Mouse (Mus musculus) spleen, postnatal 4 days (tissue): ENCODE data around the gene Sept9.

Source experiments
- DNase-seq, 2 experiments: peaks; one replicate each; pipeline ENCODE4 v3.0.0; 2022; ENCODE audit warnings: low spot score in 2 of 2

The Sept9 gene

GRCm38 (mm10) chr11:117245041-117245725, 45.7 kb downstream of the Sept9 start:
- DNase-seq: no peak

- no peak for DNase-seq
Observed at GRCm38 (mm10) chr11:117245846-117246245, 46.4 kb downstream of the Sept9 start.

GRCm38 (mm10) chr11:117246286-117246685, 46.8 kb downstream of the Sept9 start:
- no peak for DNase-seq

GRCm38 (mm10) chr11:117246981-117247431, 47.5 kb downstream of the Sept9 start:
- DNase-seq: no peak

GRCm38 (mm10) chr11:117247541-117247940, 48.1 kb downstream of the Sept9 start:
- DNase-seq: no peak

GRCm38 (mm10) chr11:117248734-117249248, 49.3 kb downstream of the Sept9 start:
- no peak for DNase-seq

- no peak for DNase-seq
Observed at GRCm38 (mm10) chr11:117249282-117249984, 50.0 kb downstream of the Sept9 start.

GRCm38 (mm10) chr11:117249985-117250928, 50.8 kb downstream of the Sept9 start:
- no peak for DNase-seq

GRCm38 (mm10) chr11:117251755-117252154, 52.3 kb downstream of the Sept9 start:
- no peak for DNase-seq

- no peak for DNase-seq
Observed at GRCm38 (mm10) chr11:117252846-117253245, 53.4 kb downstream of the Sept9 start.

- no peak for DNase-seq
Observed at GRCm38 (mm10) chr11:117254161-117255107, 55.0 kb downstream of the Sept9 start.

GRCm38 (mm10) chr11:117255108-117255489, 55.6 kb downstream of the Sept9 start:
- no peak for DNase-seq

- no peak for DNase-seq
Observed at GRCm38 (mm10) chr11:117256088-117256487, 56.6 kb downstream of the Sept9 start.

- DNase-seq: no peak
Observed at GRCm38 (mm10) chr11:117256840-117257239, 57.4 kb downstream of the Sept9 start.

- no peak for DNase-seq
Observed at GRCm38 (mm10) chr11:117257266-117257665, 57.8 kb downstream of the Sept9 start.

GRCm38 (mm10) chr11:117257842-117258241, 58.4 kb downstream of the Sept9 start:
- DNase-seq: no peak

- no peak for DNase-seq
Observed at GRCm38 (mm10) chr11:117259178-117259960, 59.9 kb downstream of the Sept9 start.

- no peak for DNase-seq
Observed at GRCm38 (mm10) chr11:117260631-117261030, 61.2 kb downstream of the Sept9 start.

GRCm38 (mm10) chr11:117263096-117263808, 63.8 kb downstream of the Sept9 start:
- no peak for DNase-seq
